Mouse (Mus musculus) kidney, embryonic 16.5 days (tissue): ENCODE measurements around the gene Gm49711. TPM values are rescaled to one million over a fixed set of nuclear protein-coding genes. Genes with fewer than 3 reads are reported as not detected.
"Not testable (repeated sequence)": the region's sequence is repeated elsewhere in the genome, so short reads cannot be mapped to it uniquely, and the experiment has no call there.

Experiments
- ATAC-seq: fragments of 200-750 bp; cut with Nextera tagmentation; 2 replicates; pipeline ENCODE4 v1.8.0; 2017; ENCODE audit warnings: moderate TSS enrichment; ENCODE audit not compliant: low FRiP score, low TSS enrichment
- H3K27ac ChIP-seq: fragments of 300-500 bp; sonication (generic); 2 replicates; pipeline ENCODE4 v1.5.1; 2014; ENCODE audit warnings: low read length
- H3K27me3 ChIP-seq: fragments of 300-500 bp; sonication (generic); 2 replicates; pipeline ENCODE4 v1.6.1; 2014; ENCODE audit warnings: low read length, control low read depth, mixed read lengths; ENCODE audit not compliant: insufficient read depth
- H3K36me3 ChIP-seq: fragments of 300-500 bp; sonication (generic); 2 replicates; pipeline ENCODE4 v1.6.1; 2014; ENCODE audit warnings: low read length, control low read depth, mixed read lengths; ENCODE audit not compliant: insufficient read depth
- H3K4me1 ChIP-seq: fragments of 300-500 bp; sonication (generic); 2 replicates; pipeline ENCODE4 v1.6.1; 2014; ENCODE audit warnings: low read length, control low read depth, mixed read lengths; ENCODE audit not compliant: insufficient read depth
- H3K4me2 ChIP-seq: fragments of 300-500 bp; sonication (generic); replicated peaks from 2 replicates; pipeline ENCODE4 v1.6.1; 2014; ENCODE audit warnings: low read depth, low read length
- H3K4me3 ChIP-seq: fragments of 300-500 bp; sonication (generic); 2 replicates; pipeline ENCODE4 v1.5.1; 2014; ENCODE audit warnings: mild to moderate bottlenecking, low read length
- H3K9ac ChIP-seq: fragments of 300-500 bp; sonication (generic); replicated peaks from 2 replicates; pipeline ENCODE4 v1.6.1; 2014; ENCODE audit warnings: low read length
- H3K9me3 ChIP-seq: fragments of 300-500 bp; sonication (generic); 2 replicates; pipeline ENCODE4 v1.6.1; 2016; ENCODE audit warnings: low read length, control low read depth
- WGBS: fragments of 180-500 bp; shearing (Covaris S2); extraction: QIAGEN DNeasy Blood & Tissue Kit; methylation state at CpG from one replicate; pipeline ENCODE4 v1.1.7; 2014; 5-methylcytosine and 5-hydroxymethylcytosine counted together
- polyA plus RNA-seq: library from polyadenylated mRNA; unstranded; fragments of >200 nt; fragmentation: Nextera tagmentation; extraction: Ambion mirVana; gene quantifications from 2 replicates; pipeline ENCODE4 v1.2.1, GENCODE M21; 2015

The Gm49711 gene
- polyA plus RNA-seq, 1 experiment from 2014 or later: 0.15 TPM

DNA sequence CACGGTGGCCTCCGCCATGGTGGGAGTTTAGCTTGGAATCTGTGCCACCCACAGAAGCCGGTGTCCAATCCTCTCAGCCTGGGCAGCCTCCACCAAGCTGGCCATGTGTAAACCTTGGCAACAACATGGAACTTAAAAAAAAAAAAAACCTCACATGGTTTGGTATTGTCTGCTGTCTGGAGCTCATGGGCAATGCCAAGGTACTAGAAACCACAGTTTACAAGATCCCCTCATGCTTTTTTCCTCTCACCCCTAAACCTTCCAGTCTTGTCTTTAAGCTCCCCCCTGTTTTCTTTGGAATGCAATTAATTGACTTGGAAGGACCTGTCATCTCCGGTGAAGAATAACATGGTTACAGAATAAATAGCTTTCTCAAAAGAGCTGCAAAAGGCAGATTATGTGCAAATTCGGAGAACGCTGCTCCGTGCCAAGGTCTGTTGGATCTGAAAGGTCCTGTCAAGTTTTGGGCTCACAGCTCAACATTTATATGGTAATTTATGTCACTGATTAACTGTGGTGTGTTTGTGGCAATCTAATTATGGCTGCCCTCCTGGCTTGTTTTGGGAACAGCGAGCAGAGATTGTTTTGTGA is 138.7 kb downstream of the Gm49711 start:
- Histone ChIP-seq H3K4me3 (no peak overlapping the region), H3K36me3 (no peaks in the 10 kb centered on the region), H3K4me2 (no peak overlapping the region), H3K4me1 (peaks cover 14% of the 10 kb centered on the region; the same call in 1 of the 2 replicates), H3K9me3 (no peaks in the 10 kb centered on the region), H3K27ac (0 out of 2 replicates have a peak overlapping the region, but pooled peaks have one; percentile 8), H3K9ac (no peak overlapping the region), H3K27me3 (no peaks in the 10 kb centered on the region)
- ATAC-seq: no peak
- WGBS: 61% methylated on average over 8 of the region's 8 CpGs

DNA sequence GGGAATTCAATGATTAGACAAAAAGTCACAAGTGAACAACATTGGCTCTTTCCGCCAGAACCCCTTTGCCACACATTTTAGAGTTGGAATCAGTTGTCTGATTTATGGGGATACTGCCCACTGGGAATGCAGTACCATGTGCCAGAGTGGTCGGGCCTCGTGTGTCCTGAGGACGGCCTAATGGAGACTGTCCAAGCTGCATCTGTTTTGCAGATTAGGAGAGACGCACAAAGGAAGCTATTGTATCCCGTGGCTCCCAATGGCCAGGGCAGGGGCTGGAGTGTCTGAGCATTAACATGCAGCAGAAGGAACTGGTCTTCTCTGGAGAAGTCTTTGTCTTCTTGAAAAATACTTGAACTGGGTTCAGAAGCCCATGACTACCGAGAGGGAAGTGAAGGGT is 142.5 kb downstream of the Gm49711 start:
- H3K4me1 ChIP-seq: peaks cover 14% of the 10 kb centered on the region; the same call in 1 of the 2 replicates
- WGBS: 72% methylated on average over 7 of the region's 7 CpGs

DNA sequence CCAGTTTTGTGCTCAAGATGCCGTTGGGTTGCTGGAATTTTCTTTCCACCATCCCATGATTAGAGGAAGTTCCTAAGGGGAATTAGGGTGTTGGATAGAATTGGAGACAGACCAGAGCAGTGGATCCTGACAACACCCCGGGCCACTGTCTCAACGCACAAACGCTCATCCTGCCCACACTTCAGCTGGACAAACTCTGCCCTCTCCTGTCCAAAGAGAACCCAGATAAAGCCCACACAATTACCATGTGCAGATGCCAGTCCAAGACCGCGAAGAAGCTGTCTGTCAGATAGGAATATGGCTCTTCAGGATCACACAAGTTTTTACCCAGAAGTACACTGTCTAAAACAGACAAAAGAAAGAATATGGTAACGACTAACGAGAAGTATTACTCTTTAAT is 145.5 kb downstream of the Gm49711 start:
- no peak for ATAC-seq
- WGBS: 84% methylated on average over 8 of the region's 8 CpGs
- no peaks in the 10 kb centered on the region for H3K4me1 ChIP-seq
- H3K27ac ChIP-seq: no peak overlapping the region
- H3K36me3 ChIP-seq: no peaks in the 10 kb centered on the region
- no peak overlapping the region for H3K4me2 ChIP-seq
- H3K27me3 ChIP-seq: no peaks in the 10 kb centered on the region
- no peak overlapping the region for H3K4me3 ChIP-seq
- H3K9me3 ChIP-seq: no peaks in the 10 kb centered on the region
- no peak overlapping the region for H3K9ac ChIP-seq

More for the DNA sequence above, 142.5 kb downstream of the Gm49711 start:
- H3K9me3 ChIP-seq: no peaks in the 10 kb centered on the region
- ATAC-seq: no peak
- H3K36me3 ChIP-seq: no peaks in the 10 kb centered on the region
- no peaks in the 10 kb centered on the region for H3K27me3 ChIP-seq
- H3K27ac ChIP-seq: no peak overlapping the region
- no peak overlapping the region for H3K4me3 ChIP-seq
- H3K9ac ChIP-seq: no peak overlapping the region
- no peak overlapping the region for H3K4me2 ChIP-seq

DNA sequence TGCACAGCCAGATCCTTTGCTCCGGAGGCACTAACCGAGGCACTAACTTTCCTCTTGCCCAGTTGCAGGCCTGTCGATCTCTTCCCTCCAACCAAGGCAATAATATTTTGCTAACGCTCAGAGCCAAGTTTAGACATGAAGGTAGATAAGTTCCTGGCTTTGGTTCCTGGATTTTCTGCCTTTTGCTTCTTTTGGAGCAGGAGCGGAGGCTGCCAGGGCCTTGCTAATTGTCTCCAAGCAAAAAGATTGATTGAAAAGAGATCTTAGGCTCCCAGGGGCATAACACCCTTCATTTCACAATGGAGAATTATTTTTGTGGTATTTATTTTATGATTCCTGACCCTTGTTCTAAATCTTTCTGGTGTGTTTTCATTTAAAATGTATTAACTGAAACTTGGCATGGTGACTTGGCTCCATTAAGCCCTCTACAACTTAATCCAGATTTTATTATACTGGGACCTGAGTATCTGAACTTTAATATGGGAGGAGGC is 151.2 kb downstream of the Gm49711 start:
- Histone ChIP-seq H3K9me3 (no peaks in the 10 kb centered on the region), H3K4me3 (no peak overlapping the region), H3K4me1 (no peaks in the 10 kb centered on the region), H3K27me3 (no peaks in the 10 kb centered on the region), H3K9ac (no peak overlapping the region), H3K27ac (no peak overlapping the region), H3K4me2 (no peak overlapping the region), H3K36me3 (no peaks in the 10 kb centered on the region)
- ATAC-seq: no peak
- WGBS: 81% methylated on average over 5 of the region's 5 CpGs

DNA sequence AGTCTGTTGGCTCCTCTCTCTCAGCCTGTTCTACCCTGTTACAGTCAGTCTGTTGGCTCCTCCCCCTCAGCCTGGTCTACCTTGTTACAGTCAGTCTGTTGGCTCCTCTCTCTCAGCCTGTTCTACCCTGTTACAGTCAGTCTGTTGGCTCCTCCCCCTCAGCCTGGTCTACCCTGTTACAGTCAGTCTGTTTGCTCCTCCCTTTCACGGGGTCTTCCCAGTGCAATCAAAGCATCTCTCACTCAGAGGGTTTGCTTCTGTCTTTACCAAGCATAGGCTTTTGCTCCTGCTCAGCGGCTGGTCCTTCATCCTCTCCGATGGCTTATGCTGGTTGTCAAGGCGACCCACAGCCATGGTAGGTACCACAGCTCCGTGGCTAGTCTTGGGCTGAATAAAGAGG is 152.2 kb downstream of the Gm49711 start:
- H3K9ac ChIP-seq, H3K4me3 ChIP-seq, H3K27ac ChIP-seq, H3K4me2 ChIP-seq, H3K27me3 ChIP-seq, ATAC-seq, H3K9me3 ChIP-seq, H3K4me1 ChIP-seq, H3K36me3 ChIP-seq: not testable (repeated sequence)
- 81% methylated on average over 5 of the region's 5 CpGs for WGBS

DNA sequence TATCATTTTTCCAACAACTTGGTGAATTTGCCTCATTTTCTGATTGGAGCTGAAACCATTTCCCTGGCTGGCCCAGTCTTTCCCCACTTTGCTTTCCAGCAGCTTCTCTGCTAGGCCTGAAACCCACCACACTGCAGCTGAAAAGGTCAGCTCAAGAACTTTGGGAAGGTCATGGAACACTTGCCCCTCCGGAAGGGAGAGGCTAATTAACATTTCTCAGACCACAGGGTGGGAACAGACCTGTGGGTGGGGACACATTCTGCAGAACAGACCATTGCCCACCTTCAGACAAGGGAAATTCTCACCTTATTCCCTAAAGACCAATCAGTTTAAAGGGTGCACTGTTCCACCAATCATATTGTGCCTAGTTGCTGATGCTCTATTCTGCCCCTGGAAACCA is 155.8 kb downstream of the Gm49711 start:
- H3K9ac ChIP-seq: not testable (repeated sequence)
- 67% methylated on average over 1 of the region's 1 CpGs for WGBS

DNA sequence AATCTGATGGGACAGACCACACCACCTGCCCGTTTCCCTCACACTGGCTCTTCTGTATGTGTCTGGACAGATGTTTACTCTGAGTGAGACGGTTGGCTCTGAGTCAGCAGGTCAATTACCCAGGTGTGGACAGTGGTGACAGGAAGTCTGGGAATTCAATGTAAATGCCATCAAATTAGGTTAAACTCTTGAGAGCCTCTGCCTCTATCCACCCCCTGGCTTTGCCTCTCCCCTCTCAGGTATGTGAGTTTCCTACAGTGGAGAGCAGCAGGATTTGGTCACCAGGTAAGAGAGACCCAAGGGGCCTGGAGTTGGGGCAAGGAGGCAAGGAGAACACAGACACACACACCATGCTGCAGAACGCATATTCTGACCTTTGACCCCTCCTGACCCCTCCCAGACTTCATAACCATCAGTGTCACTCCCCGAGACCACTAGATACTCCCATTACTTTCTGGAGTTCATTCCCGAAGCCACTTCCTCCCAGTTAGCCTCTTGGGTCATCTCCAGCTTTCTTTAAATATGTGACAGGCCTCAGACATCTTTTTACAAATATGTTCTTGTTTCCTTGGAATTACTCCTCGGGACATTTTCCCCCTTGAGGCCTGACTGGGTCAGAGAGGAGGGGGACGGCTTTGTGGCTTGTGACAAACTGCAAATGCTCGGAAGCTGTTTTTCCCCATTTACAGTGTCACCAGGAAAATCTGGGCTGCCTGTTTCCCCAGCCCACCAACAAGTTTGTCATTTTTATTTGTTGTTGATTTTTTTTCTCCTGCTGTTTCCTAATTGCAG is 157.7 kb downstream of the Gm49711 start:
- Histone ChIP-seq H3K9ac (no peak overlapping the region), H3K36me3 (no peaks in the 10 kb centered on the region), H3K27me3 (no peaks in the 10 kb centered on the region), H3K27ac (0 out of 2 replicates have a peak overlapping the region, but pooled peaks have one; percentile 28), H3K4me2 (no peak overlapping the region), H3K9me3 (no peaks in the 10 kb centered on the region), H3K4me3 (no peak overlapping the region), H3K4me1 (peaks cover 5% of the 10 kb centered on the region; the same call in 1 of the 2 replicates)
- WGBS: 51% methylated on average over 8 of the region's 8 CpGs
- no peak for ATAC-seq

More for the DNA sequence above, 155.8 kb downstream of the Gm49711 start:
- H3K27ac ChIP-seq, H3K4me2 ChIP-seq, H3K36me3 ChIP-seq, H3K4me3 ChIP-seq, H3K27me3 ChIP-seq, H3K4me1 ChIP-seq, ATAC-seq, H3K9me3 ChIP-seq: not testable (repeated sequence)

DNA sequence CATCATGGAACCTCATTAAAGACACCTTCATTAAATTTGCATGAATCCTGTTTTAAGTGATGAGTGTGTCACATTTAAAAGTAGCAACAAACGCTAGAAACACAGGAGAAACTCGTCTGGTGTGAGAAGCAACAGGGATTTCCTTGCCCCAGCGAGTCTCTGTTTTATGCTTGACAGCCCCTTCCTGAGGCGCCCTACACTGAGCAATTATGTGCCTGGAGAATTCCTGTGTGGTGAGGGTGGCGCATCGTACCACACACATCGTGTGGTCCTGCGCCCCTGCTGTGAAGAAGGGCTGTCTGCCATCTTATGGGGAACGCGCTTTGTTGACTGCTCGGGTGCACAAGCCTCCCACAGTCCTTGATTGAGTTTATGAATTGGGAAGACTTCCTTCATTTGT is 162.6 kb downstream of the Gm49711 start:
- Histone ChIP-seq H3K36me3 (no peaks in the 10 kb centered on the region), H3K4me2 (no peak overlapping the region), H3K27ac (no peak overlapping the region), H3K27me3 (no peaks in the 10 kb centered on the region), H3K9me3 (peaks cover 8% of the 10 kb centered on the region), H3K4me1 (peaks cover 2% of the 10 kb centered on the region; the same call in 1 of the 2 replicates), H3K9ac (no peak overlapping the region), H3K4me3 (no peak overlapping the region)
- 84% methylated on average over 11 of the region's 11 CpGs for whole genome bisulfite sequencing
- ATAC-seq: no peak

DNA sequence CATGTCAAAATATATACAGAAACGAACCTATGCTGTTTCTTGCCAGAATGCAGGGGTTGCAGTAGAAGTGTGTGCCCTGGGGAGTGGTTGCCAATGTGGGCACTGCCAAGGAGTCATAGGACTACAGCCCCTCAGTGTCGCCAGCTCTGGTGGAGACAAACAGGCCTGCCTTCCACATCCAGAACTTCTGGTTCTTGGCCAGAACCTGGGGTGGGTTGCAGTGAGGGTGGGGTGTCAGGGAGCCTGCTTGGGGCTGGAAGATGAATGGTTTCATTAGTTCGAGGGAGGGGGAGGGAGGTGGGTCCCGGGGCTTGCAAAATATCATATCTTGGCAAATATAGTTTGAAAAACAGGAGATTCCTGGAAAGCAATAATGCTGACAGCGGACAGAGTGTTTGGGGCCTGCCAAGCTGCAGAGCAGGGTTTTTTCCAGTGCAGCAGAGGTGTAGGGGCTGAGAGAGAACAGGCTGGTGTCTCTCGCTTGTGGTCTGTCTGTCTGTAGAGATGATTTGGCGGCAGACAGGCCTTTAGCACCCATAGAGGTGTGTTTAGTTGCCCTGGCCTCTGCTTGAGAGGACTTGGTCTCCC is 170.3 kb downstream of the Gm49711 start:
- H3K36me3 ChIP-seq: no peaks in the 10 kb centered on the region
- no peak for ATAC-seq
- no peaks in the 10 kb centered on the region for H3K4me1 ChIP-seq
- no peak overlapping the region for H3K4me2 ChIP-seq
- H3K27me3 ChIP-seq: no peaks in the 10 kb centered on the region
- H3K9ac ChIP-seq: no peak overlapping the region
- no peak overlapping the region for H3K27ac ChIP-seq
- H3K9me3 ChIP-seq: no peaks in the 10 kb centered on the region
- H3K4me3 ChIP-seq: no peak overlapping the region
- 79% methylated on average over 7 of the region's 7 CpGs for WGBS
